8 mouse cellular contexts compared by ENCODE assay signal in genomic region chr16:18052731-18053202, GRCm38 (mm10). TPM values are rescaled to one million over a fixed set of nuclear protein-coding genes. Genes with fewer than 3 reads are reported as not detected.
DNase-seq lines count a peak whose midpoint lies in the region; TF ChIP-seq lines count a peak whose summit lies in the region.

Dgcr6 (plus strand) TSS chr16:18052860.

- intact Hi-C loops in heart, postnatal 36 days (cut with DNase I) = loop anchor here (1.0 kb wide), 2 partner anchors 119 to 159 kb away; no protein-coding TSS in a partner anchor

- H3K4me3 ChIP-seq in MEL (ENCODE audit: control insufficient read depth in 1 of 2, insufficient read depth in 1 of 2, low read depth in 2 of 2, low read length in 2 of 2) = peak within 1 kb of the TSS; percentile 37 to 48
- H3K4me3 ChIP-seq in olfactory bulb, adult 2 months (ENCODE audit: insufficient read depth, low read depth, low read length) = no peak within 1 kb of the TSS

- peaks cover 0 to 21% of the 10 kb centered on the region in 2 experiments; a peak in 2 of 4 replicates for H3K36me3 ChIP-seq in MEL (ENCODE audit: control insufficient read depth in 1 of 2, insufficient read depth in 2 of 2, low read length in 2 of 2)

- no peak within 1 kb of the TSS for H3K27ac ChIP-seq in MEL (ENCODE audit: control insufficient read depth, low read depth, low read length)
- no peak within 1 kb of the TSS for H3K27ac ChIP-seq in olfactory bulb, adult 2 months (ENCODE audit: insufficient read depth, low read depth, low read length)

- peak; percentile 90 to 93 (median 92) for TF ChIP-seq CTCF in MEL (IDR thresholded peaks at IDR 0.05 in 2 of 3, conservative IDR thresholded peaks at IDR 0.05 in 1 of 3; ENCODE audit: control insufficient read depth in 1 of 3, insufficient read depth in 1 of 3, low read depth in 2 of 3, low read length in 3 of 3, poor library complexity in 1 of 3, severe bottlenecking in 1 of 3)
- TF ChIP-seq CTCF in olfactory bulb, adult 2 months (IDR thresholded peaks at IDR 0.05; ENCODE audit: insufficient read depth, low read depth, low read length) = peak; percentile 76

- no peaks in the 10 kb centered on the region for H3K27me3 ChIP-seq in MEL (ENCODE audit: control insufficient read depth in 1 of 2, insufficient read depth in 2 of 2, low read length in 2 of 2)

- H3K4me1 ChIP-seq in MEL (ENCODE audit: control insufficient read depth in 1 of 2, insufficient read depth in 2 of 2, low read length in 2 of 2) = peaks cover 11 to 35% of the 10 kb centered on the region in 2 experiments
- H3K4me1 ChIP-seq in olfactory bulb, adult 2 months (ENCODE audit: control insufficient read depth, insufficient read depth, low read length) = peaks cover 2% of the 10 kb centered on the region; the same call in 1 of the 2 replicates

- no peaks in the 10 kb centered on the region for H3K79me2 ChIP-seq in MEL (ENCODE audit: control insufficient read depth, insufficient read depth, low read length, poor library complexity)

- TF ChIP-seq EP300 in MEL (IDR thresholded peaks at IDR 0.05; ENCODE audit: low read depth in 1 of 2, low read length in 2 of 2) = no peak

- H3K9me3 ChIP-seq in MEL (replicated peaks; ENCODE audit: insufficient read depth, low read length) = no peaks in the 10 kb centered on the region

- TF ChIP-seq POLR2A in MEL (IDR thresholded peaks at IDR 0.05; ENCODE audit: control insufficient read depth in 1 of 2, insufficient read depth in 1 of 2, low read depth in 1 of 2, low read length in 2 of 2, poor library complexity in 1 of 2) = no peak
- no peak for TF ChIP-seq POLR2A in olfactory bulb, adult 2 months (IDR thresholded peaks at IDR 0.05; ENCODE audit: insufficient read depth, low read depth, low read length)

- DNase-seq in MEL (ENCODE audit: low read depth, low spot score) = peak; percentile 87
- DNase-seq in cerebellum, adult 18-20 months = peak; percentile 87 to 91
- peak; percentile 85 for DNase-seq in forelimb bud, embryonic 11.5 days (ENCODE audit: low read depth, low spot score)
- peak; percentile 69 to 79 for DNase-seq in heart, postnatal 36 days
- DNase-seq in layer of hippocampus, adult 18-20 months (ENCODE audit: low spot score in 2 of 2) = peak; percentile 70 to 90
- peak; percentile 63 to 68 for DNase-seq in lung, adult 18-20 months
- peak; percentile 65 for DNase-seq in thymus, postnatal 0 days (ENCODE audit: low spot score)

- 16% methylated on average over 11 of the region's 11 CpGs for WGBS in olfactory bulb, adult 2 months

- peak within 1 kb of the TSS; percentile 60 for H3K9ac ChIP-seq in MEL (ENCODE audit: control insufficient read depth, low read depth, low read length, poor library complexity, severe bottlenecking)

- peak; percentile 64 for TF ChIP-seq RAD21 in MEL (IDR thresholded peaks at IDR 0.05; ENCODE audit: low read depth, low read length)

TF ChIP-seq in MEL, 35 proteins besides CTCF, POLR2A, EP300 and RAD21:
- TF ChIP-seq TCF12 (IDR thresholded peaks at IDR 0.05; ENCODE audit: low read depth, low read length) = no peak
- TF ChIP-seq ELF1 (IDR thresholded peaks at IDR 0.05; ENCODE audit: low read depth, low read length) = 0 out of 2 replicates have a peak, but pooled peaks have one; percentile 48
- no peak for TF ChIP-seq POLR2AphosphoS5 (IDR thresholded peaks at IDR 0.05; ENCODE audit: borderline replicate concordance, low read depth, low read length)
- TF ChIP-seq BHLHE40 (IDR thresholded peaks at IDR 0.05; ENCODE audit: borderline replicate concordance, low read depth, low read length) = no peak
- 0 out of 2 replicates have a peak, but pooled peaks have one; percentile 29 for TF ChIP-seq MYC (IDR thresholded peaks at IDR 0.05; ENCODE audit: low read depth, low read length)
- no peak for TF ChIP-seq ZKSCAN1 (IDR thresholded peaks at IDR 0.05; ENCODE audit: low read depth, low read length)
- TF ChIP-seq HCFC1 (IDR thresholded peaks at IDR 0.05; ENCODE audit: low read depth, low read length) = 0 out of 2 replicates have a peak, but pooled peaks have one; percentile 20
- no peak for TF ChIP-seq USF2 (IDR thresholded peaks at IDR 0.05; ENCODE audit: borderline replicate concordance in 1 of 2, insufficient read depth in 1 of 2, low read depth in 1 of 2, low read length in 2 of 2)
- TF ChIP-seq SMC3 (IDR thresholded peaks at IDR 0.05; ENCODE audit: low read depth, low read length) = peak; percentile 92
- no peak for TF ChIP-seq TAL1 (IDR thresholded peaks at IDR 0.05; ENCODE audit: low read length)
- TF ChIP-seq CHD2 (IDR thresholded peaks at IDR 0.05; ENCODE audit: low read length) = no peak
- TF ChIP-seq RCOR1 (IDR thresholded peaks at IDR 0.05; ENCODE audit: low read depth, low read length) = peak; percentile 31
- TF ChIP-seq JUND (IDR thresholded peaks at IDR 0.05; ENCODE audit: low read depth, low read length) = no peak
- peak; percentile 43; the same call in 1 of the 2 replicates for TF ChIP-seq SIN3A (IDR thresholded peaks at IDR 0.05; ENCODE audit: low read length)
- no peak for TF ChIP-seq ZMIZ1 (IDR thresholded peaks at IDR 0.05; ENCODE audit: low read depth, low read length)
- no peak for TF ChIP-seq MAFK (IDR thresholded peaks at IDR 0.05; ENCODE audit: borderline replicate concordance, low read depth, low read length)
- no peak for TF ChIP-seq E2F4 (IDR thresholded peaks at IDR 0.05; ENCODE audit: borderline replicate concordance, low read depth, low read length)
- peak; percentile 76 for TF ChIP-seq ZC3H11A (IDR thresholded peaks at IDR 0.05; ENCODE audit: low read depth, low read length)
- no peak for TF ChIP-seq USF1 (IDR thresholded peaks at IDR 0.05; ENCODE audit: low read depth, low read length)
- TF ChIP-seq ETS1 (IDR thresholded peaks at IDR 0.05; ENCODE audit: low read depth, low read length) = no peak
- no peak for TF ChIP-seq KAT2A (conservative IDR thresholded peaks at IDR 0.05; ENCODE audit: low read depth, low read length)
- no peak for TF ChIP-seq UBTF (IDR thresholded peaks at IDR 0.05; ENCODE audit: borderline replicate concordance, insufficient read depth, low read depth, low read length)
- no peak for TF ChIP-seq MYB (IDR thresholded peaks at IDR 0.05; ENCODE audit: low read depth, low read length)
- TF ChIP-seq ZNF384 (IDR thresholded peaks at IDR 0.05; ENCODE audit: low read depth, low read length) = no peak
- no peak for TF ChIP-seq CHD1 (IDR thresholded peaks at IDR 0.05; ENCODE audit: low read depth, low read length)
TF ChIP-seq in MEL: peak in this region for 7.

RNA-seq across cellular contexts. Expression of gene Dgcr6, which starts in this region (rescaled TPM):
- 64.1 and 66.8 TPM in 2 replicates for total RNA-seq in MEL (2012; rRNA removed)
- 100 to 1,000 TPM in 1 of 2 experiments, not detected in 1; 133 TPM for polyA plus RNA-seq in MEL (2012; ENCODE audit: insufficient read depth in 1 of 2, insufficient read length in 2 of 2, low read depth in 1 of 2, low replicate concordance in 2 of 2, missing spikeins in 1 of 2)
- total RNA-seq in heart, postnatal 36 days (2021) = 10 to 100 TPM; 43.2 to 44.0 TPM
- total RNA-seq in layer of hippocampus, adult 18-20 months (2021) = 10 to 100 TPM; 71.2 to 76.7 TPM
- polyA plus RNA-seq in olfactory bulb, adult 2 months (2012; ENCODE audit: insufficient read depth, insufficient read length, low replicate concordance, missing spikeins) = not detected in 2 replicates
- 125 and 128 TPM in 2 replicates for polyA plus RNA-seq in thymus, postnatal 0 days (2015; fragmentation: Nextera tagmentation; extraction: Ambion mirVana)
